Mouse (Mus musculus): ENCODE measurements at regions not wholly inside any gene's neighbourhood (a gene's known extent, or its start where the extent isn't known, plus 50 kb on each side); places are given as distances from the start of the nearest gene placed in this dataset. TPM values are rescaled to one million over a fixed set of nuclear protein-coding genes. Genes with fewer than 3 reads are reported as not detected.

DNA sequence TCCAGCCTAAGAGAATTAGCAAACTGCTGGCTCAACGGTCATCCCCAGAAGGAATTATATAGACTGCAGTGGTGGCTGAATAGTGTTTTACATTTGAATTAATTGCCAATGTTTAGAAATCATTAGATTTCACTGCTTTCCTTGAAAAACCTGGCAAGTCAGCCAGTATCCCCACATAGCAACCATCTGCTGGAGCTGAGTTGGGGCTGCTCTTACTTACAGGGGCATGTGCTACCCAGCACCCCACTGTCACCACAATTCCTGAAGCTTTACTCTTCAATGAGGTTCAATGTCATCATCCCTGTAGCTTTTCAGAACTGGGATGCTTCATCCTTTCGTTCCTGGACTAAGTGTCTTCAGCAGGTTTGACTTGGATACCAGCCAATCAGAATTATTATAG lies 73.9 kb upstream of the Tenm2 start:
- no peak for DNase-seq (ENCODE audit: low spot score in 2 of 2)

- no peak for DNase-seq (ENCODE audit: low spot score in 2 of 2)
These were observed 70.9 kb upstream of the Tenm2 start for GRCm38 (mm10) chr11:37306656-37307055.

Small RNA genes in the stretch of these regions (microRNA-seq; reads per million reads assigned to microRNA genes)
- not detected for gene Gm25693

All from adrenal gland, postnatal 4 days (tissue).